Mouse (Mus musculus): ENCODE data around the gene Gns.

- TF ChIP-seq CTCF (IDR thresholded peaks at IDR 0.05; ENCODE audit: extremely low read depth, insufficient read depth, low read length) (peak; percentile 87), POLR2A (IDR thresholded peaks at IDR 0.05; ENCODE audit: extremely low read depth, insufficient read depth, low read length) (no peak)
Observed at GRCm38 (mm10) chr10:121330940-121331339, 34.0 kb upstream of the Gns start.
